Mouse (Mus musculus) adrenal gland, postnatal 36 days (tissue): ENCODE measurements around the gene Mrps23. TPM values are rescaled to one million over a fixed set of nuclear protein-coding genes. Genes with fewer than 3 reads are reported as not detected.

Experiments used
- DNase-seq, 2 experiments: peaks; one replicate each; pipeline ENCODE4 v3.0.0; 2021; ENCODE audit warnings: mixed read lengths in 1 of 2
- total RNA-seq, 2 experiments: library from RNA; stranded (reverse); gene quantifications; 2 replicates each; pipeline ENCODE4 v1.2.3; 2021

Gene Mrps23
- total RNA-seq, 2 experiments from 2014 or later = 151 to 216 TPM

GRCm38 (mm10) chr11:88250568-88250967 is 46.4 kb downstream of the Mrps23 start:
- DNase-seq = no peak

GRCm38 (mm10) chr11:88251295-88251694 is 47.1 kb downstream of the Mrps23 start:
- no peak for DNase-seq

GRCm38 (mm10) chr11:88251972-88252766 is 48.0 kb downstream of the Mrps23 start:
- DNase-seq = peak; percentile 91 to 93

- DNase-seq = no peak
Measured at GRCm38 (mm10) chr11:88252767-88253513, 48.8 kb downstream of the Mrps23 start.

- DNase-seq = no peak
Measured at GRCm38 (mm10) chr11:88253514-88254167, 49.5 kb downstream of the Mrps23 start.

GRCm38 (mm10) chr11:88257700-88258099 is 53.5 kb downstream of the Mrps23 start:
- no peak for DNase-seq

- no peak for DNase-seq
Measured at GRCm38 (mm10) chr11:88258212-88258611, 54.0 kb downstream of the Mrps23 start.

GRCm38 (mm10) chr11:88260463-88260862 is 56.3 kb downstream of the Mrps23 start:
- peak; percentile 43 to 47 for DNase-seq

Other genes starting within 250 kb of the Mrps23 start
- 100 to 1,000 TPM; 200 to 233 TPM for gene Dynll2, start 216.9 kb upstream of the Mrps23 start, total RNA-seq
- 100 to 1,000 TPM; 212 to 243 TPM for gene Srsf1, start 157.0 kb upstream of the Mrps23 start, total RNA-seq
- 10 to 100 TPM; 49.3 to 50.9 TPM for gene Vezf1, start 136.1 kb upstream of the Mrps23 start, total RNA-seq
- gene Cuedc1, start 106.3 kb upstream of the Mrps23 start, total RNA-seq = 10 to 100 TPM; 46.9 to 53.4 TPM
- not detected for gene Ccdc182, start 89.7 kb downstream of the Mrps23 start, total RNA-seq